Mouse (Mus musculus): ENCODE measurements around the gene Slc36a3. TPM values are rescaled to one million over a fixed set of nuclear protein-coding genes. Genes with fewer than 3 reads are reported as not detected.
"Not testable (repeated sequence)": the region's sequence is repeated elsewhere in the genome, so short reads cannot be mapped to it uniquely, and the experiment has no call there.

The Slc36a3 gene
- polyA plus RNA-seq, 1 experiment from 2014 or later, result not detected

GRCm38 (mm10) chr11:55121430-55121829 lies 30.1 kb downstream of the Slc36a3 start:
- H3K27ac ChIP-seq, result no peak overlapping the region
- H3K4me2 ChIP-seq, result no peak overlapping the region
- no peak for ATAC-seq (ENCODE audit: insufficient number of reproducible peaks, insufficient read depth, low FRiP score, low TSS enrichment, low read depth)
- 84% methylated on average over 1 of the region's 1 CpGs for WGBS
- no peaks in the 10 kb centered on the region for H3K36me3 ChIP-seq
- no peaks in the 10 kb centered on the region for H3K4me1 ChIP-seq (replicated peaks)
- no peaks in the 10 kb centered on the region for H3K27me3 ChIP-seq
- no peak overlapping the region for H3K9ac ChIP-seq (replicated peaks)
- H3K4me3 ChIP-seq (replicated peaks), result no peak overlapping the region
- H3K9me3 ChIP-seq, result 0 out of 2 replicates have a peak, but pooled peaks cover 7% of the 10 kb centered on the region

- H3K36me3 ChIP-seq, result no peaks in the 10 kb centered on the region
- 0 out of 2 replicates have a peak overlapping the region, but pooled peaks have one; percentile 29 for H3K27ac ChIP-seq
- 0 out of 2 replicates have a peak, but pooled peaks cover 7% of the 10 kb centered on the region for H3K9me3 ChIP-seq
- no peaks in the 10 kb centered on the region for H3K27me3 ChIP-seq
- H3K4me3 ChIP-seq (replicated peaks), result no peak overlapping the region
- H3K9ac ChIP-seq (replicated peaks), result no peak overlapping the region
- no peak overlapping the region for H3K4me2 ChIP-seq
- H3K4me1 ChIP-seq (replicated peaks), result no peaks in the 10 kb centered on the region
- ATAC-seq (ENCODE audit: insufficient number of reproducible peaks, insufficient read depth, low FRiP score, low TSS enrichment, low read depth), result no peak
- WGBS, result 75% methylated on average over 8 of the region's 8 CpGs
Observed at GRCm38 (mm10) chr11:55120821-55121271, 30.7 kb downstream of the Slc36a3 start.

GRCm38 (mm10) chr11:55120279-55120678 lies 31.2 kb downstream of the Slc36a3 start:
- Histone ChIP-seq H3K36me3 (no peaks in the 10 kb centered on the region), H3K4me2 (no peak overlapping the region), H3K9ac (replicated peaks) (no peak overlapping the region), H3K27me3 (no peaks in the 10 kb centered on the region), H3K9me3 (0 out of 2 replicates have a peak, but pooled peaks cover 7% of the 10 kb centered on the region), H3K27ac (no peak overlapping the region), H3K4me1 (replicated peaks) (no peaks in the 10 kb centered on the region), H3K4me3 (replicated peaks) (no peak overlapping the region)
- ATAC-seq (ENCODE audit: insufficient number of reproducible peaks, insufficient read depth, low FRiP score, low TSS enrichment, low read depth), result no peak

GRCm38 (mm10) chr11:55117031-55117430 lies 34.5 kb downstream of the Slc36a3 start:
- 96% methylated on average over 2 of the region's 2 CpGs for WGBS

GRCm38 (mm10) chr11:55116004-55116403 lies 35.5 kb downstream of the Slc36a3 start:
- H3K4me1 ChIP-seq (replicated peaks), result 0 out of 2 replicates have a peak, but pooled peaks cover 4% of the 10 kb centered on the region
- no peak overlapping the region for H3K27ac ChIP-seq
- H3K9ac ChIP-seq (replicated peaks), result no peak overlapping the region
- 89% methylated on average over 3 of the region's 3 CpGs for WGBS
- H3K36me3 ChIP-seq, result no peaks in the 10 kb centered on the region
- 0 out of 2 replicates have a peak, but pooled peaks cover 7% of the 10 kb centered on the region for H3K9me3 ChIP-seq
- H3K4me3 ChIP-seq (replicated peaks), result no peak overlapping the region
- H3K4me2 ChIP-seq, result no peak overlapping the region
- H3K27me3 ChIP-seq, result no peaks in the 10 kb centered on the region
- no peak for ATAC-seq (ENCODE audit: insufficient number of reproducible peaks, insufficient read depth, low FRiP score, low TSS enrichment, low read depth)

More at GRCm38 (mm10) chr11:55117031-55117430, 34.5 kb downstream of the Slc36a3 start:
- Histone ChIP-seq H3K4me3 (replicated peaks) (no peak overlapping the region), H3K27ac (no peak overlapping the region), H3K4me2 (no peak overlapping the region), H3K4me1 (replicated peaks) (0 out of 2 replicates have a peak, but pooled peaks cover 4% of the 10 kb centered on the region), H3K9ac (replicated peaks) (no peak overlapping the region), H3K36me3 (no peaks in the 10 kb centered on the region), H3K27me3 (no peaks in the 10 kb centered on the region), H3K9me3 (0 out of 2 replicates have a peak, but pooled peaks cover 7% of the 10 kb centered on the region)
- no peak for ATAC-seq (ENCODE audit: insufficient number of reproducible peaks, insufficient read depth, low FRiP score, low TSS enrichment, low read depth)

- Histone ChIP-seq H3K36me3 (no peaks in the 10 kb centered on the region), H3K4me3 (replicated peaks) (no peak overlapping the region), H3K4me2 (no peak overlapping the region), H3K9me3 (no peaks in the 10 kb centered on the region), H3K27me3 (no peaks in the 10 kb centered on the region), H3K4me1 (replicated peaks) (0 out of 2 replicates have a peak, but pooled peaks cover 4% of the 10 kb centered on the region), H3K9ac (replicated peaks) (no peak overlapping the region), H3K27ac (no peak overlapping the region)
- ATAC-seq (ENCODE audit: insufficient number of reproducible peaks, insufficient read depth, low FRiP score, low TSS enrichment, low read depth), result no peak
- WGBS, result 74% methylated on average over 2 of the region's 2 CpGs
Observed at GRCm38 (mm10) chr11:55114291-55114690, 37.2 kb downstream of the Slc36a3 start.

- not testable (repeated sequence) for ATAC-seq (ENCODE audit: insufficient number of reproducible peaks, insufficient read depth, low FRiP score, low TSS enrichment, low read depth); H3K4me2 ChIP-seq; H3K36me3 ChIP-seq; H3K9ac ChIP-seq (replicated peaks); H3K27me3 ChIP-seq; H3K4me1 ChIP-seq (replicated peaks); H3K9me3 ChIP-seq; H3K4me3 ChIP-seq (replicated peaks); H3K27ac ChIP-seq
- 37% methylated on average over 4 of the region's 4 CpGs for WGBS
Observed at GRCm38 (mm10) chr11:55113861-55114250, 37.7 kb downstream of the Slc36a3 start.

GRCm38 (mm10) chr11:55113209-55113860 lies 38.2 kb downstream of the Slc36a3 start:
- Histone ChIP-seq H3K9me3 (no peaks in the 10 kb centered on the region), H3K27me3 (no peaks in the 10 kb centered on the region), H3K4me1 (replicated peaks) (0 out of 2 replicates have a peak, but pooled peaks cover 4% of the 10 kb centered on the region), H3K4me3 (replicated peaks) (no peak overlapping the region), H3K9ac (replicated peaks) (no peak overlapping the region), H3K36me3 (no peaks in the 10 kb centered on the region), H3K4me2 (no peak overlapping the region), H3K27ac (no peak overlapping the region)
- no peak for ATAC-seq (ENCODE audit: insufficient number of reproducible peaks, insufficient read depth, low FRiP score, low TSS enrichment, low read depth)
- WGBS, result 62% methylated on average over 7 of the region's 7 CpGs

- Histone ChIP-seq H3K27me3 (no peaks in the 10 kb centered on the region), H3K27ac (no peak overlapping the region), H3K36me3 (no peaks in the 10 kb centered on the region), H3K9ac (replicated peaks) (no peak overlapping the region), H3K9me3 (no peaks in the 10 kb centered on the region), H3K4me3 (replicated peaks) (no peak overlapping the region), H3K4me2 (no peak overlapping the region), H3K4me1 (replicated peaks) (0 out of 2 replicates have a peak, but pooled peaks cover 4% of the 10 kb centered on the region)
- WGBS, result 76% methylated on average over 7 of the region's 7 CpGs
- no peak for ATAC-seq (ENCODE audit: insufficient number of reproducible peaks, insufficient read depth, low FRiP score, low TSS enrichment, low read depth)
Observed at GRCm38 (mm10) chr11:55110566-55111169, 40.8 kb downstream of the Slc36a3 start.

- H3K4me1 ChIP-seq (replicated peaks), result 0 out of 2 replicates have a peak, but pooled peaks cover 4% of the 10 kb centered on the region
- H3K9me3 ChIP-seq, result no peaks in the 10 kb centered on the region
- H3K27ac ChIP-seq, result no peak overlapping the region
- no peak overlapping the region for H3K9ac ChIP-seq (replicated peaks)
- WGBS, result 93% methylated on average over 7 of the region's 7 CpGs
- ATAC-seq (ENCODE audit: insufficient number of reproducible peaks, insufficient read depth, low FRiP score, low TSS enrichment, low read depth), result no peak
- H3K4me2 ChIP-seq, result no peak overlapping the region
- no peaks in the 10 kb centered on the region for H3K27me3 ChIP-seq
- H3K36me3 ChIP-seq, result no peaks in the 10 kb centered on the region
- H3K4me3 ChIP-seq (replicated peaks), result no peak overlapping the region
Observed at GRCm38 (mm10) chr11:55109521-55110300, 41.8 kb downstream of the Slc36a3 start.

GRCm38 (mm10) chr11:55106636-55107035 lies 44.9 kb downstream of the Slc36a3 start:
- WGBS, result 76% methylated on average over 1 of the region's 1 CpGs
- no peaks in the 10 kb centered on the region for H3K9me3 ChIP-seq
- ATAC-seq (ENCODE audit: insufficient number of reproducible peaks, insufficient read depth, low FRiP score, low TSS enrichment, low read depth), result no peak

More at GRCm38 (mm10) chr11:55106636-55107035, 44.9 kb downstream of the Slc36a3 start:
- H3K36me3 ChIP-seq, result no peaks in the 10 kb centered on the region
- H3K9ac ChIP-seq (replicated peaks), result no peak overlapping the region
- H3K4me2 ChIP-seq, result no peak overlapping the region
- H3K4me1 ChIP-seq (replicated peaks), result no peaks in the 10 kb centered on the region
- no peak overlapping the region for H3K27ac ChIP-seq
- H3K4me3 ChIP-seq (replicated peaks), result no peak overlapping the region
- H3K27me3 ChIP-seq, result no peaks in the 10 kb centered on the region

Data from limb, embryonic 12.5 days (tissue).